ENCODE assay signal across 8 mouse cellular contexts in genomic region chr10:128310177-128310576, GRCm38 (mm10). TPM values are rescaled to one million over a fixed set of nuclear protein-coding genes. Genes with fewer than 3 reads are reported as not detected.
DNase-seq lines count a peak whose midpoint lies in the region; ATAC-seq lines count a peak whose summit lies in the region.

No protein-coding gene starts in this region.

- H3K36me3 ChIP-seq in intestine, embryonic 15.5 days = peaks cover 19% of the 10 kb centered on the region; the same call in 1 of the 2 replicates

- H3K27ac ChIP-seq in intestine, embryonic 15.5 days = no peak overlapping the region; the same call in 1 of the 2 replicates

- H3K4me1 ChIP-seq in intestine, embryonic 15.5 days (replicated peaks) = no peaks in the 10 kb centered on the region; the same call in 1 of the 2 replicates

- H3K9ac ChIP-seq in intestine, embryonic 15.5 days = 0 out of 2 replicates have a peak overlapping the region, but pooled peaks have one; percentile 19

- WGBS in intestine, embryonic 15.5 days = 53% methylated on average over 11 of the region's 11 CpGs

- no peaks in the 10 kb centered on the region for H3K27me3 ChIP-seq in intestine, embryonic 15.5 days (replicated peaks)

- no peak overlapping the region for H3K4me3 ChIP-seq in intestine, embryonic 15.5 days (replicated peaks)

- ATAC-seq in cerebellum, adult (ENCODE audit: insufficient number of reproducible peaks, low FRiP score, low TSS enrichment) = no peak
- ATAC-seq in intestine, embryonic 15.5 days = peak; percentile 47

- peak; percentile 53 to 61 for DNase-seq in cerebellum, adult 18-20 months
- DNase-seq in ovary, adult 18-20 months (ENCODE audit: low spot score) = peak; percentile 48
- no peak for DNase-seq in ovary, postnatal 14 days (ENCODE audit: low spot score)
- DNase-seq in skeletal muscle tissue, adult 2 months (ENCODE audit: low read depth, low spot score) = peak; percentile 21
- no peak for DNase-seq in layer of hippocampus, adult 9-10 months (ENCODE audit: low spot score)
- DNase-seq in urinary bladder, postnatal 10 days (ENCODE audit: low spot score) = no peak

- H3K9me3 ChIP-seq in intestine, embryonic 15.5 days = no peaks in the 10 kb centered on the region

- H3K4me2 ChIP-seq in intestine, embryonic 15.5 days (replicated peaks) = no peak overlapping the region

RNA-seq across cellular contexts. Expression of gene Pan2, which starts 7.0 kb away (rescaled TPM):
- polyA plus RNA-seq in intestine, embryonic 15.5 days (2015; fragmentation: Nextera tagmentation; extraction: Ambion mirVana) = 26.2 TPM in 2 replicates

RNA-seq across cellular contexts. Expression of gene Il23a, which starts 11.6 kb away (rescaled TPM):
- polyA plus RNA-seq in intestine, embryonic 15.5 days (2015; fragmentation: Nextera tagmentation; extraction: Ambion mirVana) = 0.21 and 0.31 TPM in 2 replicates

RNA-seq across cellular contexts. Expression of gene Cnpy2, which starts 12.1 kb away (rescaled TPM):
- polyA plus RNA-seq in intestine, embryonic 15.5 days (2015; fragmentation: Nextera tagmentation; extraction: Ambion mirVana) = 303 and 328 TPM in 2 replicates

RNA-seq across cellular contexts. Expression of gene Cs, which starts 27.4 kb away (rescaled TPM):
- 269 and 282 TPM in 2 replicates for polyA plus RNA-seq in intestine, embryonic 15.5 days (2015; fragmentation: Nextera tagmentation; extraction: Ambion mirVana)

RNA-seq across cellular contexts. Expression of gene Stat2, which starts 39.8 kb away (rescaled TPM):
- polyA plus RNA-seq in intestine, embryonic 15.5 days (2015; fragmentation: Nextera tagmentation; extraction: Ambion mirVana) = 15.1 and 15.4 TPM in 2 replicates

Comparison
In these comparisons a context has a peak if more than half of its experiments do, and no peak if none do; other contexts are left out.
1. DNase-seq: peak in cerebellum, adult 18-20 months (2 of 2), ovary, adult 18-20 months (single experiment) and skeletal muscle tissue, adult 2 months (single experiment); none in ovary, postnatal 14 days (single experiment), layer of hippocampus, adult 9-10 months (single experiment) and urinary bladder, postnatal 10 days (single experiment).